Comparison of ENCODE assay signal across 23 mouse cellular contexts in the genomic region with DNA sequence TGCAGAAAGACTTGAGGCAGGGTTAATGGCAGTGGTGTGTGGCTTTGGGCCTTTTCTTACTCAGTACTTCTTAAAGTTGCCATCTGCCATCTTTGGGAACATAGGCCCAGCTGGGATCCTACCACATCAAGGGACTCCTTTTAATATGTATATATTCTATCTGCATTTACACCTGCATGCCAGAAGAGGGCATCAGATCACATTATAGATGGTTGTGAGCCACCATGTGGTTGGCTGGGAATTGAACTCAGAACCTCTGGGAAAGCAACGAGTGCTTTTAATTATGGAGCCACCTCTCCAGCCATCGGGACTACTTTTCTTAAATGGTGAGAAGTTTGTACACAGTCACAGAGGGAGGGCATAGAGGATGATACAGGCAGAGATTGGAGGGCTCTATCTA. TPM values are rescaled to one million over a fixed set of nuclear protein-coding genes. Genes with fewer than 3 reads are reported as not detected.
A peak's percentile ranks its signal among the peaks of the same experiment; 100 is the strongest.
DNase-seq lines count a peak whose midpoint lies in the region; ATAC-seq and TF ChIP-seq lines count a peak whose summit lies in the region.
"Had no signal": no experiment of that assay in that cellular context is flagged by ENCODE, and none has a peak within 500 bp of the region (broad histone marks: within the 10 kb centered on the region; RNA-seq: fewer than 3 reads in every experiment).

No protein-coding gene starts in this region.

- no peak for ATAC-seq in liver, embryonic 14.5 days (ENCODE audit: insufficient read depth)
- no peak for ATAC-seq in Patski
- ATAC-seq in hindbrain, postnatal 0 days, result no peak

- POLR2A ChIA-PET in Patski (lab: Charles Lee), result no interaction called here

- no peaks in the 10 kb centered on the region for H3K9me3 ChIP-seq in liver, embryonic 14.5 days (ENCODE audit: control insufficient read depth, low read length)
- no peaks in the 10 kb centered on the region for H3K9me3 ChIP-seq in hindbrain, postnatal 0 days (ENCODE audit: low read length)
- H3K9me3 ChIP-seq: embryonic facial prominence, embryonic 12.5 days; heart, embryonic 15.5 days; limb, embryonic 15.5 days had no signal

- intact Hi-C loops in gastrocnemius, adult 2 months (cut with DNase I), result no loop called here

- in situ Hi-C loops in Patski (cut with MboI; ENCODE audit: low pct_unique_long_range_greater_than_20kb), result no loop called here

- no peaks in the 10 kb centered on the region for H3K27me3 ChIP-seq in liver, embryonic 14.5 days (ENCODE audit: control insufficient read depth, insufficient read depth, low read length)
- H3K27me3 ChIP-seq in Patski, result peaks cover 6% of the 10 kb centered on the region
- no peaks in the 10 kb centered on the region for H3K27me3 ChIP-seq in hindbrain, postnatal 0 days (ENCODE audit: insufficient read depth, low read length)
- H3K27me3 ChIP-seq: embryonic facial prominence, embryonic 12.5 days; heart, embryonic 15.5 days; hindbrain, embryonic 13.5 days; limb, embryonic 15.5 days had no signal

- H3K36me3 ChIP-seq in liver, embryonic 14.5 days (replicated peaks; ENCODE audit: control insufficient read depth, insufficient read depth, low read depth), result no peaks in the 10 kb centered on the region
- H3K36me3 ChIP-seq in hindbrain, postnatal 0 days (ENCODE audit: insufficient read depth, low read length), result no peaks in the 10 kb centered on the region
- H3K36me3 ChIP-seq: embryonic facial prominence, embryonic 12.5 days; heart, embryonic 15.5 days; hindbrain, embryonic 13.5 days; limb, embryonic 15.5 days had no signal

- no peak overlapping the region for H3K4me3 ChIP-seq in gastrocnemius, adult 2 months
- H3K4me3 ChIP-seq in liver, embryonic 14.5 days (ENCODE audit: insufficient read depth in 1 of 2, low read depth in 2 of 2, low read length in 2 of 2), result no peak overlapping the region
- H3K4me3 ChIP-seq in hindbrain, postnatal 0 days (ENCODE audit: low read length), result no peak overlapping the region
- H3K4me3 ChIP-seq: embryonic facial prominence, embryonic 12.5 days; heart, embryonic 15.5 days; hindbrain, embryonic 13.5 days; limb, embryonic 15.5 days had no signal

- DNase-seq in gastrocnemius, adult 2 months, result no peak
- no peak for DNase-seq in gastrocnemius, adult 8-10 months (ENCODE audit: low spot score in 2 of 2)
- DNase-seq in liver, embryonic 14.5 days (ENCODE audit: low read depth in 3 of 3, low spot score in 3 of 3), result no peak
- DNase-seq in liver (no peak), A20 (ENCODE audit: low read depth, low spot score) (peak; percentile 24), Patski (ENCODE audit: low read depth, low spot score) (no peak)
- no peak for DNase-seq in hindbrain, postnatal 0 days (ENCODE audit: low spot score)
- DNase-seq in gastrocnemius, postnatal 4 days (ENCODE audit: low spot score in 2 of 2), result no peak
- DNase-seq: adrenal gland, postnatal 14 days; B cell, adult 2 months; cerebellum, adult 2 months; cerebellum, postnatal 25 days; gastrocnemius, postnatal 10 days; heart, postnatal 36 days; kidney, adult 9 months; kidney, postnatal 36 days; left cerebral cortex, postnatal 4 days; lung, adult 18-20 months; lung, postnatal 36 days had no signal

- WGBS in liver, embryonic 14.5 days (ENCODE audit: insufficient replicate concordance), result 61% methylated on average over 2 of the region's 2 CpGs
- 89% methylated on average over 2 of the region's 2 CpGs for WGBS in hindbrain, postnatal 0 days

- CTCF ChIA-PET in Patski (lab: Charles Lee), result no interaction called here

- no peak overlapping the region for H3K27ac ChIP-seq in gastrocnemius, adult 2 months
- H3K27ac ChIP-seq in liver, embryonic 14.5 days, result no peak overlapping the region
- H3K27ac ChIP-seq in hindbrain, postnatal 0 days, result no peak overlapping the region
- H3K27ac ChIP-seq: embryonic facial prominence, embryonic 12.5 days; heart, embryonic 15.5 days; hindbrain, embryonic 13.5 days; limb, embryonic 15.5 days had no signal

- no peak overlapping the region for H3K9ac ChIP-seq in liver, embryonic 14.5 days (replicated peaks)
- no peak overlapping the region for H3K9ac ChIP-seq in hindbrain, postnatal 0 days (replicated peaks; ENCODE audit: low read length)
- H3K9ac ChIP-seq: embryonic facial prominence, embryonic 12.5 days; heart, embryonic 15.5 days; hindbrain, embryonic 13.5 days; limb, embryonic 15.5 days had no signal

- TF ChIP-seq CTCF in gastrocnemius, adult 2 months (IDR thresholded peaks at IDR 0.05), result peak; percentile 8
- TF ChIP-seq CTCF in liver, embryonic 14.5 days (IDR thresholded peaks at IDR 0.05; ENCODE audit: low read depth), result 0 out of 2 replicates have a peak, but pooled peaks have one; percentile 17
- TF ChIP-seq CTCF in Patski (IDR thresholded peaks at IDR 0.05), result peak; percentile 36
- no peak for TF ChIP-seq CTCF in hindbrain, postnatal 0 days (IDR thresholded peaks at IDR 0.05; ENCODE audit: low read depth)

- H3K4me1 ChIP-seq in liver, embryonic 14.5 days (replicated peaks; ENCODE audit: control insufficient read depth in 2 of 2, insufficient read depth in 2 of 2, low read length in 1 of 2), result no peaks in the 10 kb centered on the region
- H3K4me1 ChIP-seq in hindbrain, postnatal 0 days (ENCODE audit: insufficient read depth, low read length), result no peaks in the 10 kb centered on the region
- H3K4me1 ChIP-seq: embryonic facial prominence, embryonic 12.5 days; hindbrain, embryonic 13.5 days; limb, embryonic 15.5 days had no signal

- H3K4me2 ChIP-seq in liver, embryonic 14.5 days (ENCODE audit: low read depth), result no peak overlapping the region
- H3K4me2 ChIP-seq in hindbrain, postnatal 0 days (ENCODE audit: low read depth, low read length), result no peak overlapping the region
- H3K4me2 ChIP-seq: embryonic facial prominence, embryonic 12.5 days; heart, embryonic 15.5 days; hindbrain, embryonic 13.5 days; limb, embryonic 15.5 days had no signal

- TF ChIP-seq EP300 in liver, embryonic 14.5 days (IDR thresholded peaks at IDR 0.05; ENCODE audit: low read depth), result no peak

RNA-seq across cellular contexts. Expression of gene Foxp1, which starts 50.8 kb away (rescaled TPM):
- 10 to 100 TPM; 17.4 to 20.9 TPM for total RNA-seq in gastrocnemius, adult 2 months (2021)
- 10 to 100 TPM; 10.0 to 15.5 (median 13.9) TPM for total RNA-seq in gastrocnemius, adult 8-10 months (2022)
- polyA plus RNA-seq in liver, embryonic 14.5 days (2012; rRNA removed), result 6.5 and 7.9 TPM in 2 replicates
- 10.6 and 11.9 TPM in 2 replicates for polyA plus RNA-seq in liver, embryonic 14.5 days (2014; fragmentation: Nextera tagmentation; extraction: Ambion mirVana)
- polyA plus RNA-seq in Patski (2021), result 39.3 TPM
- total RNA-seq in hindbrain, postnatal 0 days (2014; rRNA removed), result 53.6 and 55.2 TPM in 2 replicates
- polyA plus RNA-seq in hindbrain, postnatal 0 days (2015; fragmentation: Nextera tagmentation; extraction: Ambion mirVana), result 50.9 and 54.8 TPM in 2 replicates
- 10 to 100 TPM; 47.2 to 50.8 TPM for total RNA-seq in gastrocnemius, postnatal 4 days (2021)
